ENCODE assay signal across 18 mouse cellular contexts in genomic region chr14:122389684-122390370, GRCm38 (mm10).
DNase-seq lines count a peak whose midpoint lies in the region; ATAC-seq and TF ChIP-seq lines count a peak whose summit lies in the region.
"Had no signal": no experiment of that assay in that cellular context is flagged by ENCODE, and none has a peak within 500 bp of the region (broad histone marks: within the 10 kb centered on the region; RNA-seq: fewer than 3 reads in every experiment).

No protein-coding gene starts in this region.

- 87% methylated on average over 13 of the region's 13 CpGs for WGBS in forebrain, embryonic 11.5 days
- WGBS in forebrain, embryonic 10.5 days: 92% methylated on average over 13 of the region's 13 CpGs
- WGBS in hindbrain, postnatal 0 days: 76% methylated on average over 13 of the region's 13 CpGs
- 82% methylated on average over 13 of the region's 13 CpGs for WGBS in hindbrain, embryonic 14.5 days
- WGBS in embryonic facial prominence, embryonic 10.5 days: 86% methylated on average over 13 of the region's 13 CpGs

- H3K9me3 ChIP-seq in forebrain, embryonic 11.5 days (ENCODE audit: control insufficient read depth, low read length): no peaks in the 10 kb centered on the region
- no peaks in the 10 kb centered on the region for H3K9me3 ChIP-seq in forebrain, embryonic 10.5 days
- H3K9me3 ChIP-seq in hindbrain, postnatal 0 days (ENCODE audit: low read length): no peaks in the 10 kb centered on the region
- H3K9me3 ChIP-seq in hindbrain, embryonic 14.5 days (ENCODE audit: control insufficient read depth, low read length): no peaks in the 10 kb centered on the region
- H3K9me3 ChIP-seq in embryonic facial prominence, embryonic 10.5 days: no peaks in the 10 kb centered on the region
- H3K9me3 ChIP-seq: forebrain, embryonic 15.5 days; heart, embryonic 13.5 days; hindbrain, embryonic 13.5 days had no signal

- H3K27ac ChIP-seq in forebrain, embryonic 11.5 days (ENCODE audit: low read depth, low read length): no peak overlapping the region
- H3K27ac ChIP-seq in forebrain, embryonic 10.5 days: no peak overlapping the region
- peak overlapping the region; percentile 66 for H3K27ac ChIP-seq in hindbrain, postnatal 0 days
- no peak overlapping the region for H3K27ac ChIP-seq in hindbrain, embryonic 14.5 days
- H3K27ac ChIP-seq in embryonic facial prominence, embryonic 10.5 days (replicated peaks): no peak overlapping the region
- H3K27ac ChIP-seq: forebrain, embryonic 15.5 days; heart, embryonic 13.5 days; hindbrain, embryonic 13.5 days had no signal

- H3K9ac ChIP-seq in forebrain, embryonic 11.5 days (ENCODE audit: low read length): no peak overlapping the region
- H3K9ac ChIP-seq in hindbrain, postnatal 0 days (replicated peaks; ENCODE audit: low read length): 0 out of 2 replicates have a peak overlapping the region, but pooled peaks have one; percentile 1
- no peak overlapping the region for H3K9ac ChIP-seq in hindbrain, embryonic 14.5 days
- H3K9ac ChIP-seq: forebrain, embryonic 15.5 days; heart, embryonic 13.5 days; hindbrain, embryonic 13.5 days had no signal

- H3K4me3 ChIP-seq in forebrain, embryonic 11.5 days (ENCODE audit: low read depth, low read length): no peak overlapping the region
- no peak overlapping the region for H3K4me3 ChIP-seq in forebrain, embryonic 10.5 days
- H3K4me3 ChIP-seq in hindbrain, postnatal 0 days (ENCODE audit: low read length): no peak overlapping the region
- H3K4me3 ChIP-seq in hindbrain, embryonic 14.5 days (replicated peaks; ENCODE audit: low read length): no peak overlapping the region
- no peak overlapping the region for H3K4me3 ChIP-seq in embryonic facial prominence, embryonic 10.5 days
- H3K4me3 ChIP-seq: forebrain, embryonic 15.5 days; heart, embryonic 13.5 days; hindbrain, embryonic 13.5 days had no signal

- peaks cover 10% of the 10 kb centered on the region for H3K4me1 ChIP-seq in forebrain, embryonic 11.5 days (replicated peaks; ENCODE audit: control insufficient read depth, insufficient read depth, low read length)
- H3K4me1 ChIP-seq in forebrain, embryonic 10.5 days: peaks cover 33% of the 10 kb centered on the region
- H3K4me1 ChIP-seq in hindbrain, postnatal 0 days (ENCODE audit: insufficient read depth, low read length): no peaks in the 10 kb centered on the region
- H3K4me1 ChIP-seq in hindbrain, embryonic 14.5 days (replicated peaks; ENCODE audit: control insufficient read depth, insufficient read depth, low read length): peaks cover 5% of the 10 kb centered on the region; the same call in 1 of the 2 replicates
- no peaks in the 10 kb centered on the region for H3K4me1 ChIP-seq in embryonic facial prominence, embryonic 10.5 days
- H3K4me1 ChIP-seq: heart, embryonic 13.5 days had no signal

- no peak overlapping the region for H3K4me2 ChIP-seq in forebrain, embryonic 11.5 days (ENCODE audit: low read depth, low read length, severe bottlenecking)
- H3K4me2 ChIP-seq in hindbrain, postnatal 0 days (ENCODE audit: low read depth, low read length): no peak overlapping the region
- H3K4me2 ChIP-seq in hindbrain, embryonic 14.5 days (replicated peaks): no peak overlapping the region
- H3K4me2 ChIP-seq: forebrain, embryonic 15.5 days; heart, embryonic 13.5 days; hindbrain, embryonic 13.5 days had no signal

- TF ChIP-seq CTCF in hindbrain, postnatal 0 days (IDR thresholded peaks at IDR 0.05; ENCODE audit: low read depth): no peak

- DNase-seq in forebrain, embryonic 11.5 days (ENCODE audit: low spot score): peak; percentile 39
- DNase-seq in forebrain, embryonic 10.5 days (ENCODE audit: extremely low spot score, low spot score): no peak
- DNase-seq in hindbrain, postnatal 0 days (ENCODE audit: low spot score): no peak
- no peak for DNase-seq in hindbrain, embryonic 14.5 days (ENCODE audit: low spot score)
- peak; percentile 47 to 62 for DNase-seq in cerebellum, postnatal 10 days
- peak; percentile 4 for DNase-seq in embryonic facial prominence, embryonic 10.5 days (ENCODE audit: low spot score)
- DNase-seq in T-cell, adult 2 months (ENCODE audit: low spot score): no peak
- no peak for DNase-seq in layer of hippocampus, postnatal 36 days
- DNase-seq: adrenal gland, adult 8-10 months; adrenal gland, postnatal 36 days; gastrocnemius, postnatal 36 days; heart, adult 18-20 months; heart, postnatal 36 days; kidney, adult 8-10 months had no signal

- peaks cover 3% of the 10 kb centered on the region; the same call in 1 of the 2 replicates for H3K27me3 ChIP-seq in forebrain, embryonic 11.5 days (ENCODE audit: control insufficient read depth, insufficient read depth, low read length)
- peaks cover 57% of the 10 kb centered on the region for H3K27me3 ChIP-seq in forebrain, embryonic 10.5 days (ENCODE audit: poor library complexity, severe bottlenecking)
- H3K27me3 ChIP-seq in hindbrain, postnatal 0 days (ENCODE audit: insufficient read depth, low read length): 0 out of 2 replicates have a peak, but pooled peaks cover 4% of the 10 kb centered on the region
- H3K27me3 ChIP-seq in hindbrain, embryonic 14.5 days (ENCODE audit: control insufficient read depth, insufficient read depth, low read length): peaks cover 12% of the 10 kb centered on the region; the same call in 1 of the 2 replicates
- peaks cover 24% of the 10 kb centered on the region for H3K27me3 ChIP-seq in embryonic facial prominence, embryonic 10.5 days (replicated peaks; ENCODE audit: low read depth, poor library complexity, severe bottlenecking)
- H3K27me3 ChIP-seq: heart, embryonic 13.5 days had no signal

- H3K36me3 ChIP-seq in forebrain, embryonic 11.5 days (ENCODE audit: control insufficient read depth, insufficient read depth, low read length): no peaks in the 10 kb centered on the region
- no peaks in the 10 kb centered on the region for H3K36me3 ChIP-seq in forebrain, embryonic 10.5 days (replicated peaks)
- H3K36me3 ChIP-seq in hindbrain, postnatal 0 days (ENCODE audit: insufficient read depth, low read length): no peaks in the 10 kb centered on the region
- H3K36me3 ChIP-seq in hindbrain, embryonic 14.5 days (replicated peaks; ENCODE audit: control insufficient read depth, insufficient read depth): no peaks in the 10 kb centered on the region
- H3K36me3 ChIP-seq in embryonic facial prominence, embryonic 10.5 days (replicated peaks): no peaks in the 10 kb centered on the region
- H3K36me3 ChIP-seq: forebrain, embryonic 15.5 days; heart, embryonic 13.5 days; hindbrain, embryonic 13.5 days had no signal

- no peak for ATAC-seq in forebrain, embryonic 11.5 days (replicated peaks; ENCODE audit: low FRiP score)
- ATAC-seq in hindbrain, postnatal 0 days: no peak
- no peak for ATAC-seq in hindbrain, embryonic 14.5 days (ENCODE audit: low FRiP score)
- ATAC-seq: forebrain, embryonic 15.5 days; intestine, embryonic 16.5 days had no signal

Comparison
In these comparisons a context has a peak if more than half of its experiments do, and no peak if none do; other contexts are left out.
1. DNase-seq: peak in forebrain, embryonic 11.5 days (single experiment), cerebellum, postnatal 10 days (2 of 2) and embryonic facial prominence, embryonic 10.5 days (single experiment); none in forebrain, embryonic 10.5 days (single experiment), hindbrain, postnatal 0 days (single experiment), hindbrain, embryonic 14.5 days (single experiment), T-cell, adult 2 months (single experiment) and layer of hippocampus, postnatal 36 days (0 of 2).